Mouse (Mus musculus) midbrain, postnatal 0 days (tissue): ENCODE data around the gene Cd44. TPM values are rescaled to one million over a fixed set of nuclear protein-coding genes. Genes with fewer than 3 reads are reported as not detected.

Source experiments
- ATAC-seq: fragments of 200-750 bp; cut with Nextera tagmentation; 2 replicates; pipeline ENCODE4 v1.8.0; 2017; ENCODE audit warnings: moderate number of reproducible peaks, mild to moderate bottlenecking, moderate TSS enrichment, moderate library complexity; ENCODE audit not compliant: low FRiP score
- DNase-seq: peaks from one replicate; pipeline ENCODE4 v3.0.0-alpha.2; 2015; ENCODE audit warnings: low spot score
- H3K27ac ChIP-seq: fragments of 300-500 bp; sonication (generic); 2 replicates; pipeline ENCODE4 v1.5.1; 2014; ENCODE audit warnings: low read depth, mild to moderate bottlenecking, low read length, mixed read lengths
- H3K27me3 ChIP-seq: fragments of 300-500 bp; sonication (generic); 2 replicates; pipeline ENCODE4 v1.6.1; 2014; ENCODE audit warnings: low read length, control low read depth, mixed read lengths; ENCODE audit not compliant: insufficient read depth
- H3K36me3 ChIP-seq: fragments of 300-500 bp; sonication (generic); 2 replicates; pipeline ENCODE4 v1.6.1; 2014; ENCODE audit warnings: low read length, control low read depth, mixed read lengths; ENCODE audit not compliant: insufficient read depth
- H3K4me1 ChIP-seq: fragments of 300-500 bp; sonication (generic); 2 replicates; pipeline ENCODE4 v1.6.1; 2014; ENCODE audit warnings: mild to moderate bottlenecking, control low read depth, antibody characterized with exemption, low read length, mixed read lengths; ENCODE audit not compliant: insufficient read depth
- H3K4me2 ChIP-seq: fragments of 300-500 bp; sonication (generic); 2 replicates; pipeline ENCODE4 v1.6.1; 2014; ENCODE audit warnings: low read depth, mild to moderate bottlenecking, low read length, mixed read lengths; ENCODE audit not compliant: poor library complexity, severe bottlenecking
- H3K4me3 ChIP-seq: fragments of 300-500 bp; sonication (generic); 2 replicates; pipeline ENCODE4 v1.5.1; 2014; ENCODE audit warnings: low read depth, mild to moderate bottlenecking, low read length, moderate library complexity
- H3K9ac ChIP-seq: fragments of 300-500 bp; sonication (generic); replicated peaks from 2 replicates; pipeline ENCODE4 v1.6.1; 2014; ENCODE audit warnings: mild to moderate bottlenecking, low read length, moderate library complexity, mixed read lengths; ENCODE audit not compliant: poor library complexity, severe bottlenecking
- H3K9me3 ChIP-seq: fragments of 300-500 bp; sonication (generic); 2 replicates; pipeline ENCODE4 v1.6.1; 2016; ENCODE audit warnings: low read length, control low read depth
- CTCF ChIP-seq: IDR thresholded peaks from 2 replicates; pipeline ENCODE4 v1.5.1; 2016; ENCODE audit warnings: antibody characterized with exemption, mild to moderate bottlenecking
- WGBS: fragments of 180-500 bp; shearing (Covaris S2); extraction: QIAGEN DNeasy Blood & Tissue Kit; methylation state at CpG from one replicate; pipeline ENCODE4 v1.1.7; 2014; 5-methylcytosine and 5-hydroxymethylcytosine counted together
- polyA plus RNA-seq: library from polyadenylated mRNA; unstranded; fragments of >200 nt; fragmentation: Nextera tagmentation; extraction: Ambion mirVana; gene quantifications from 2 replicates; pipeline ENCODE4 v1.2.1, GENCODE M21; 2015
- total RNA-seq: library from RNA; depleted of rRNA; stranded (reverse); fragments of >200 nt; gene quantifications from 2 replicates; pipeline ENCODE4 v1.2.3, GENCODE M21; 2014

The Cd44 gene
- total and polyA plus RNA-seq, 2 experiments from 2014 or later, result 3.4 to 6.2 TPM

DNA sequence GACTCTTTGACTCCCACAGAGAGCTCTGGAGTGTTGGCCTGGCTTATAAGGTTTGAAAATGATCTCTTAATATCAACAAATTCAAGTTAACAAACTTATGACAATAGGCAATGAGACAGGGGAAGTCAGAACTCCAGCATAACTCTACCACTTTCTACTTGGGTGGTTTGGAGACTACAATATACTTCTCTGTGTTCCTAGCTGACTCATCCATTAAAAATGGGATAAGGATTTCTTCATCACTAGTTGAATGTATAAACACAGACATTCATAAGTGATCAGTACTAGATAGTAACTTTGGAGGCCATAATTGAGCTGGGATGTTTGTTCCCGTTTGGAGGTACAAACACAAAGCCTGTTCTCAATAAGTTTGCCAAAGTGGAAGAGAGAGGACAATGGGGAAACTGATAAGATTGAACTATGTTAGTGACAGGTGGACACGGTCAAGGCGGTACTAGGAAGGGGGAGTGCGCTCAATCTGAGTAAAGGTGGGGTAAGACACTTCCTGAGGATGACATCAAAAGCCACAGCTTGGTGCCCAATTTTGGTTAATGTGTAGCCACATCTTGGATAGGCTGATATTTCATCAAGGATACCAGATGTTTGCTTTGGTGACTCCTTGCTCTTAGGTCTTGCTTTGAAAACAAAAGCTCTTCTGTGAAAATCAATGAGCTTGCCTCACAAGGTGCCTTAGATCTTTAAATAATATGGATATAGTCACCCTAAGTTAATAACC lies 95.5 kb downstream of the Cd44 start:
- Histone ChIP-seq H3K4me1 (no peaks in the 10 kb centered on the region), H3K27me3 (no peaks in the 10 kb centered on the region), H3K36me3 (no peaks in the 10 kb centered on the region), H3K27ac (no peak overlapping the region), H3K4me2 (no peak overlapping the region), H3K9ac (no peak overlapping the region), H3K9me3 (no peaks in the 10 kb centered on the region), H3K4me3 (no peak overlapping the region)
- WGBS, result 91% methylated on average over 4 of the region's 4 CpGs
- TF ChIP-seq CTCF, result no peak
- ATAC-seq (no peak), DNase-seq (no peak)

DNA sequence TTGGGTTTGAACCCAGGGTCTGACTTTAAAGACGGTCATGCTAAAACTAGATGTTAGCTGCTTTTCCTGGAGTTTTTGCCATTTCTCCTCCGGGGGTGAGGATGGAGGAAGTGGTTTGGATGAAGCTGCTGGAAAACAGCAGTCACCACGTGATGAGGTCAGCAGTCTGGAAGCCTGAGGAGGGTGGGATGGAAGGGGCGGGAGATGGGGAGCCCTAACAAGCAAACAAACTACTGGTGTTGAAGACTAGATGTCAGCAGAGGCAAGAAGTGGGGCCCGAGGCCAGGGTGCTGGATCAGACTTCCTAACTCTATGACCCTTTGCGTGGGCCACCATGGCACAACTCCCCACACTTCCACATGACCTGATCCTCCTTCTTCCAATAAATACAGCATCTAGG lies 96.2 kb downstream of the Cd44 start:
- Histone ChIP-seq H3K27me3 (no peaks in the 10 kb centered on the region), H3K4me3 (no peak overlapping the region)
- no peak for ATAC-seq

DNA sequence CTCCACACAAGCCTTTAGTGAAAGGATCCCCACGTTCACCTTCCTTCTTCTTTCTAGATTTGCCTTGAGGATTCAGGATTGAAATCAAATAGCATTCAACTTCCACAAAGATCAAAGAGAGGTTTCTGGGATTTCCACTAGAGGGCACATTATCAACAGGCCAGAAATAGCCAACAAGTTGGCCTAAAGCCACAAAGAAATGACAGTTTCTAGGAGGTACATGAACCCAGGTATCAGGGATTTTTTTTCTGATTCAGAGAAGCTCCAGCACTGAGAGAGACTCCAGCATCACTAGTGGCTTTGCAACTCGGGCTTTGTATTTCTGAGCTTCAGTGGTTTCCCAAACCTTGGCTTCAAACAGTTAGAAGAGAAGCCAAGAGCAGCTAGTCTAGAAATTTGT lies 97.4 kb downstream of the Cd44 start:
- Histone ChIP-seq H3K27ac (no peak overlapping the region), H3K9me3 (no peaks in the 10 kb centered on the region), H3K36me3 (no peaks in the 10 kb centered on the region), H3K27me3 (no peaks in the 10 kb centered on the region), H3K4me1 (no peaks in the 10 kb centered on the region), H3K4me3 (no peak overlapping the region), H3K9ac (no peak overlapping the region), H3K4me2 (no peak overlapping the region)
- 37% methylated on average over 2 of the region's 2 CpGs for WGBS
- DNase-seq (peak; percentile 79), ATAC-seq (no peak)
- TF ChIP-seq CTCF, result peak; percentile 73

More for the DNA sequence above, 96.2 kb downstream of the Cd44 start:
- no peak for DNase-seq
- H3K4me1 ChIP-seq, result no peaks in the 10 kb centered on the region
- H3K9ac ChIP-seq, result no peak overlapping the region
- WGBS, result 87% methylated on average over 6 of the region's 6 CpGs
- H3K27ac ChIP-seq, result no peak overlapping the region
- no peak overlapping the region for H3K4me2 ChIP-seq
- H3K9me3 ChIP-seq, result no peaks in the 10 kb centered on the region
- no peaks in the 10 kb centered on the region for H3K36me3 ChIP-seq
- TF ChIP-seq CTCF, result no peak

- Histone ChIP-seq H3K9ac (no peak overlapping the region), H3K36me3 (no peaks in the 10 kb centered on the region), H3K4me3 (no peak overlapping the region), H3K27ac (no peak overlapping the region), H3K4me2 (no peak overlapping the region), H3K27me3 (no peaks in the 10 kb centered on the region), H3K4me1 (no peaks in the 10 kb centered on the region), H3K9me3 (no peaks in the 10 kb centered on the region)
- no peak for ATAC-seq
- DNase-seq, result no peak
- 76% methylated on average over 1 of the region's 1 CpGs for WGBS
- TF ChIP-seq CTCF, result no peak
Observed at GRCm38 (mm10) chr2:102801899-102802298, 99.6 kb downstream of the Cd44 start.

- Histone ChIP-seq H3K36me3 (no peaks in the 10 kb centered on the region), H3K4me1 (no peaks in the 10 kb centered on the region), H3K9me3 (no peaks in the 10 kb centered on the region), H3K4me2 (no peak overlapping the region), H3K9ac (no peak overlapping the region), H3K4me3 (no peak overlapping the region), H3K27ac (no peak overlapping the region), H3K27me3 (no peaks in the 10 kb centered on the region)
- 72% methylated on average over 2 of the region's 2 CpGs for WGBS
- no peak for ATAC-seq
- no peak for DNase-seq
- TF ChIP-seq CTCF, result no peak
Observed at GRCm38 (mm10) chr2:102798149-102798548, 103.3 kb downstream of the Cd44 start.

- no peak overlapping the region for H3K4me2 ChIP-seq
- DNase-seq, result no peak
- H3K4me1 ChIP-seq, result no peaks in the 10 kb centered on the region
- WGBS, result 95% methylated on average over 3 of the region's 3 CpGs
- no peak for TF ChIP-seq CTCF
- no peak overlapping the region for H3K9ac ChIP-seq
- no peaks in the 10 kb centered on the region for H3K36me3 ChIP-seq
- H3K27me3 ChIP-seq, result no peaks in the 10 kb centered on the region
- no peak overlapping the region for H3K27ac ChIP-seq
- H3K9me3 ChIP-seq, result no peaks in the 10 kb centered on the region
- ATAC-seq, result no peak
- H3K4me3 ChIP-seq, result no peak overlapping the region
Observed at GRCm38 (mm10) chr2:102795034-102795433, 106.4 kb downstream of the Cd44 start.
